Mouse (Mus musculus) monocyte, adult 5-6 weeks (primary cell): ENCODE results near the gene Usp21. TPM values are rescaled to one million over a fixed set of nuclear protein-coding genes. Genes with fewer than 3 reads are reported as not detected.
A peak's percentile ranks its signal among the peaks of the same experiment; 100 is the strongest.

Source experiments
- ATAC-seq: fragments of 153-309, 156-312 bp; replicated peaks from 2 replicates; pipeline ENCODE4 v1.8.0; 2017; ENCODE audit warnings: mild to moderate bottlenecking; ENCODE audit not compliant: low TSS enrichment, insufficient number of reproducible peaks, severe bottlenecking, poor library complexity, low FRiP score
- total RNA-seq: library from RNA; stranded (forward); fragments of 200-1000, 200-491, 200-594 nt; gene quantifications from 3 replicates; pipeline ENCODE4 v1.2.3, GENCODE M21; 2017

Usp21 gene
- total RNA-seq, 1 experiment from 2014 or later = 11.2 TPM

- ATAC-seq = no peak
Measured at GRCm38 (mm10) chr1:171271196-171271595, 16.6 kb downstream of the Usp21 start.

GRCm38 (mm10) chr1:171270573-171270900, 17.3 kb downstream of the Usp21 start:
- 0 out of 2 replicates have a peak, but pooled peaks have one; percentile 0 for ATAC-seq

GRCm38 (mm10) chr1:171269848-171270572, 17.8 kb downstream of the Usp21 start, which contains the start of gene B4galt3:
Gene B4galt3 (plus strand): TSS chr1:171270328.
- ATAC-seq = peak; percentile 89

GRCm38 (mm10) chr1:171268341-171268740, 19.4 kb downstream of the Usp21 start:
- no peak for ATAC-seq

- no peak for ATAC-seq
Measured at GRCm38 (mm10) chr1:171265971-171266744, 21.6 kb downstream of the Usp21 start.

- no peak for ATAC-seq
Measured at GRCm38 (mm10) chr1:171263666-171264461, 23.9 kb downstream of the Usp21 start.

- ATAC-seq = no peak
Measured at GRCm38 (mm10) chr1:171263185-171263611, 24.6 kb downstream of the Usp21 start.

GRCm38 (mm10) chr1:171262594-171263130, 25.1 kb downstream of the Usp21 start:
- peak; percentile 23; the same call in 1 of the 2 replicates for ATAC-seq

- no peak for ATAC-seq
Measured at GRCm38 (mm10) chr1:171260316-171260715, 27.5 kb downstream of the Usp21 start.

- no peak for ATAC-seq
Measured at GRCm38 (mm10) chr1:171258921-171259320, 28.9 kb downstream of the Usp21 start.

GRCm38 (mm10) chr1:171257781-171258180, 30.0 kb downstream of the Usp21 start:
- ATAC-seq = no peak

- peak; percentile 44; the same call in 1 of the 2 replicates for ATAC-seq
Measured at GRCm38 (mm10) chr1:171256937-171257548, 30.7 kb downstream of the Usp21 start.

- ATAC-seq = no peak
Measured at GRCm38 (mm10) chr1:171256095-171256818, 31.5 kb downstream of the Usp21 start.

- ATAC-seq = no peak
Measured at GRCm38 (mm10) chr1:171252415-171252814, 35.4 kb downstream of the Usp21 start.

- ATAC-seq = no peak
Measured at GRCm38 (mm10) chr1:171251594-171252324, 36.0 kb downstream of the Usp21 start.

GRCm38 (mm10) chr1:171250680-171251593, 36.9 kb downstream of the Usp21 start, which contains the start of gene Ndufs2:
Gene Ndufs2 (minus strand): TSS chr1:171251388.
- no peak for ATAC-seq
